Mouse (Mus musculus) myocyte (in vitro differentiated cells): ENCODE measurements around the gene Celf5.

Source experiments
- POLR2A ChIP-seq: IDR thresholded peaks from one replicate; pipeline ENCODE4 v1.6.1; 2011; ENCODE audit warnings: low read depth, mild to moderate bottlenecking, control low read depth, moderate library complexity; ENCODE audit not compliant: insufficient read length
- SRF ChIP-seq: IDR thresholded peaks from one replicate; pipeline ENCODE4 v1.6.1; 2011; ENCODE audit warnings: low read depth; ENCODE audit not compliant: control insufficient read depth, insufficient read length
- USF1 ChIP-seq: IDR thresholded peaks from one replicate; pipeline ENCODE4 v1.6.1; 2011; ENCODE audit warnings: low read depth, mild to moderate bottlenecking, control low read depth, moderate library complexity

- TF ChIP-seq USF1 = no peak
- TF ChIP-seq POLR2A = no peak
- no peak for TF ChIP-seq SRF
These were observed 19.0 kb downstream of the Celf5 start for GRCm38 (mm10) chr10:81463531-81463930.
